16 mouse cellular contexts compared by ENCODE assay signal in the genomic region with DNA sequence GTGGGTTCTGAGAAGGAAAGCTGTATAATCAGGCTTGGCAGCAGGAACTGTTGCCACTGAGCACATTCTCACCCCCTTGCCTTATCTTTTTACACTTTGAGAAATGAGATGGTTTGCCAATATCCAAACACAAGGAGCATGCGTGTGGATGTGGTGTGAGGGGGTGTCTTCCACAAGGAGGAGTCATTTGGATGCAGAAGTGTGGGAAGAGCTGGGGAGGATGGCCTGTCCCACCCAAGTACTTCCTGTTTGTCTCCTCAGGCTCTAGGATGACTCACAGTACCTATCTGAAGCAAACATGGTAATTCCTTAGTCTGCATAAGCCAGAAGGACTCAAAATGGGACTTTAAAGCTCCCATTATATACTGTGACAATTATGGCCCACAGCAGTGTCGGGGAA.
DNase-seq lines count a peak whose midpoint lies in the region; ATAC-seq and TF ChIP-seq lines count a peak whose summit lies in the region.
"Had no signal": no experiment of that assay in that cellular context is flagged by ENCODE, and none has a peak within 500 bp of the region (broad histone marks: within the 10 kb centered on the region; RNA-seq: fewer than 3 reads in every experiment).

No protein-coding gene starts in this region.

- H3K4me2 ChIP-seq in forebrain, postnatal 0 days (ENCODE audit: low read depth): no peak overlapping the region
- H3K4me2 ChIP-seq in forebrain, embryonic 14.5 days (ENCODE audit: low read length): no peak overlapping the region
- H3K4me2 ChIP-seq in forebrain, embryonic 16.5 days (ENCODE audit: low read length): no peak overlapping the region
- H3K4me2 ChIP-seq: hindbrain, embryonic 13.5 days; limb, embryonic 13.5 days had no signal

- no peak overlapping the region for H3K4me3 ChIP-seq in forebrain, postnatal 0 days (ENCODE audit: low read depth, low read length)
- no peak overlapping the region for H3K4me3 ChIP-seq in forebrain, embryonic 14.5 days (ENCODE audit: low read depth, low read length)
- no peak overlapping the region for H3K4me3 ChIP-seq in layer of hippocampus, adult 2 months
- no peak overlapping the region for H3K4me3 ChIP-seq in lung, adult 2 months (replicated peaks; ENCODE audit: extremely low read depth, low read depth, low read length)
- no peak overlapping the region for H3K4me3 ChIP-seq in forebrain, embryonic 16.5 days (replicated peaks; ENCODE audit: low read length)
- H3K4me3 ChIP-seq: erythroblast, embryonic 14.5 days; hindbrain, embryonic 13.5 days; limb, embryonic 13.5 days had no signal

- peaks cover 81% of the 10 kb centered on the region for H3K36me3 ChIP-seq in forebrain, postnatal 0 days (ENCODE audit: insufficient read depth)
- H3K36me3 ChIP-seq in forebrain, embryonic 14.5 days (ENCODE audit: control insufficient read depth, insufficient read depth, low read length): peaks cover 83% of the 10 kb centered on the region
- peaks cover 48% of the 10 kb centered on the region for H3K36me3 ChIP-seq in forebrain, embryonic 16.5 days (ENCODE audit: control insufficient read depth, insufficient read depth)

- H3K27ac ChIP-seq in forebrain, postnatal 0 days (ENCODE audit: low read depth, low read length): no peak overlapping the region
- H3K27ac ChIP-seq in forebrain, embryonic 14.5 days (ENCODE audit: low read depth, low read length): no peak overlapping the region
- H3K27ac ChIP-seq in layer of hippocampus, adult 2 months: peak overlapping the region; percentile 37; the same call in 1 of the 2 replicates
- no peak overlapping the region for H3K27ac ChIP-seq in forebrain, embryonic 16.5 days (ENCODE audit: low read length)
- H3K27ac ChIP-seq: hindbrain, embryonic 13.5 days; limb, embryonic 13.5 days had no signal

- no peak overlapping the region for H3K9ac ChIP-seq in forebrain, postnatal 0 days
- H3K9ac ChIP-seq in forebrain, embryonic 14.5 days (ENCODE audit: low read length): no peak overlapping the region
- no peak overlapping the region for H3K9ac ChIP-seq in forebrain, embryonic 16.5 days (replicated peaks; ENCODE audit: low read depth, low read length)
- H3K9ac ChIP-seq: hindbrain, embryonic 13.5 days; limb, embryonic 13.5 days had no signal

- ATAC-seq in forebrain, postnatal 0 days: peak; percentile 19; the same call in 1 of the 2 replicates
- no peak for ATAC-seq in forebrain, embryonic 14.5 days
- ATAC-seq in forebrain, embryonic 16.5 days: no peak
- ATAC-seq: midbrain, embryonic 16.5 days had no signal

- TF ChIP-seq POLR2A in lung, adult 2 months (IDR thresholded peaks at IDR 0.05; ENCODE audit: borderline replicate concordance, extremely low read depth, low read depth, low read length): no peak

- no peaks in the 10 kb centered on the region for H3K9me3 ChIP-seq in forebrain, postnatal 0 days (ENCODE audit: low read length)
- no peaks in the 10 kb centered on the region for H3K9me3 ChIP-seq in forebrain, embryonic 14.5 days (replicated peaks; ENCODE audit: control insufficient read depth, low read length)
- H3K9me3 ChIP-seq in forebrain, embryonic 16.5 days (ENCODE audit: control insufficient read depth, low read length): no peaks in the 10 kb centered on the region
- H3K9me3 ChIP-seq: hindbrain, embryonic 13.5 days; limb, embryonic 13.5 days had no signal

- no peaks in the 10 kb centered on the region for H3K4me1 ChIP-seq in forebrain, postnatal 0 days (ENCODE audit: insufficient read depth)
- no peaks in the 10 kb centered on the region for H3K4me1 ChIP-seq in forebrain, embryonic 14.5 days (ENCODE audit: control insufficient read depth, insufficient read depth, low read length)
- H3K4me1 ChIP-seq in lung, adult 2 months (ENCODE audit: control insufficient read depth, insufficient read depth, low read length): peaks cover 2% of the 10 kb centered on the region; the same call in 1 of the 2 replicates
- H3K4me1 ChIP-seq in forebrain, embryonic 16.5 days (replicated peaks; ENCODE audit: control insufficient read depth, insufficient read depth, low read length): no peaks in the 10 kb centered on the region
- H3K4me1 ChIP-seq: hindbrain, embryonic 13.5 days; limb, embryonic 13.5 days had no signal

- H3K27me3 ChIP-seq in forebrain, postnatal 0 days (ENCODE audit: insufficient read depth, low read length): no peaks in the 10 kb centered on the region
- no peaks in the 10 kb centered on the region for H3K27me3 ChIP-seq in forebrain, embryonic 14.5 days (replicated peaks; ENCODE audit: control insufficient read depth, insufficient read depth, low read length)
- no peaks in the 10 kb centered on the region for H3K27me3 ChIP-seq in forebrain, embryonic 16.5 days (replicated peaks; ENCODE audit: control insufficient read depth, insufficient read depth, low read length)
- H3K27me3 ChIP-seq: hindbrain, embryonic 13.5 days; limb, embryonic 13.5 days had no signal

- 94% methylated on average over 2 of the region's 2 CpGs for WGBS in forebrain, postnatal 0 days
- 96% methylated on average over 2 of the region's 2 CpGs for WGBS in forebrain, embryonic 14.5 days
- WGBS in lung, adult 2 months: 54% methylated on average over 2 of the region's 2 CpGs
- 92% methylated on average over 2 of the region's 2 CpGs for WGBS in forebrain, embryonic 16.5 days

- TF ChIP-seq CTCF in forebrain, postnatal 0 days (IDR thresholded peaks at IDR 0.05; ENCODE audit: low read depth): no peak
- TF ChIP-seq CTCF in layer of hippocampus, adult 2 months (conservative IDR thresholded peaks at IDR 0.05): no peak
- TF ChIP-seq CTCF in lung, adult 2 months (IDR thresholded peaks at IDR 0.05; ENCODE audit: insufficient read depth, low read length): no peak

- intact Hi-C loops in left cerebral cortex, postnatal 14 days (cut with DNase I): loop anchor here (5.0 to 10.0 kb wide), 2 partner anchors 80 to 722 kb away; no protein-coding TSS in a partner anchor

- DNase-seq in forebrain, postnatal 0 days: no peak
- no peak for DNase-seq in forebrain, embryonic 14.5 days (ENCODE audit: low spot score)
- DNase-seq in layer of hippocampus, adult 2 months (ENCODE audit: low spot score in 2 of 2): peak in 1 of 2 experiments; percentile 32
- DNase-seq in layer of hippocampus, postnatal 25 days (ENCODE audit: extremely low spot score in 1 of 2, low spot score in 1 of 2): no peak
- DNase-seq in lung, postnatal 25 days (ENCODE audit: low spot score): peak; percentile 13
- DNase-seq in lung, adult 2 months: no peak
- DNase-seq in left cerebral cortex, postnatal 14 days (ENCODE audit: low spot score in 2 of 2): peak; percentile 21 to 42
- DNase-seq: cerebellum, adult 9-11 months; kidney, adult 2 months; kidney, postnatal 4 days; thymus, postnatal 4 days had no signal

Comparison
In these comparisons a context has a peak if more than half of its experiments do, and no peak if none do; other contexts are left out.
1. DNase-seq: peak in lung, postnatal 25 days (single experiment) and left cerebral cortex, postnatal 14 days (2 of 2); none in forebrain, postnatal 0 days (single experiment), forebrain, embryonic 14.5 days (single experiment), layer of hippocampus, postnatal 25 days (0 of 2) and lung, adult 2 months (single experiment).